Mouse (Mus musculus) c-Kit-positive CD71-positive TER-119-positive erythroid progenitor cells, embryonic 14.5 days (primary cell): ENCODE data around the gene Zcwpw1.
"Not testable (repeated sequence)": the region's sequence is repeated elsewhere in the genome, so short reads cannot be mapped to it uniquely, and the experiment has no call there.

ENCODE experiments used
- DNase-seq: peaks from one replicate; pipeline ENCODE4 v3.0.0-alpha.2; 2013; ENCODE audit warnings: low spot score

Gene Zcwpw1

DNA sequence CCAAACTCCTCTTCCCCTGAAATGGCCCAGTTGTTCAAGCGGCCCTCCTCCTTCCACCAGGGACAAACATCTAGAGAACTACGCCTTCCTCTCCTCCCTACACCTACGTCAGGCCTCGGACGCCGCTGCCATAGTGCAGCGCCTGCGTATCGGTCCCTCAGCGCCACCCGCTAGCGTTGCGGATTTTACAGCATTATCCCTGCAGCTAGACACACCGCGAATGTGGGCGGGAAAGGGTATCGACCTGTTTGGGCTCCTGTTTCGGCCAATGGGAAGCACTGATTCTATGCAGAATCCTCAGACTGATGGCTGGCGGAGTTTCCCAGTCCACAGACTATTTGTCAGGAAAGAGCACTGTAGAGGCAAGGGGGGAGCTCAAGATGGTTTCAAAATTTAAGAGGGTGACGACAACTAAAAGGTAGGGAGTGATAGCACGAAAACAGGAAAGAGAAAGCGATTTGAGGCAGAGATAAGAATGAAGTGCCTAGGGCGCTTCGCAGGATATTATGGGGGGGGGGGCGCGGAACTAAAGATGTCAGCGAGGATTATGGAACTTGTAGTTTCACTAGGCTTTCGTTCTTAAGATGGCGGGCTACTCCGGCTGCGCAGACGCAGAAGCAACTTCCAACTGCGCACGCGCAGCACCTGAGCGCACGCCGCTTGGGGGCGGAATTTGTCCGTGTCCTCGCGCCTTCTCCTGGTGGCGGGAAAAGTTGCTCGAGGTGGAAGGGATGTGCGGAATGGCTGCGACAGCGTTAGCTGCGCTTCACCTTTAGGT, at the start of gene Zcwpw1, which contains the start of gene Mepce:
Zcwpw1 (plus strand) TSS at position 648 of the 778 bp plus-strand sequence.
Mepce (minus strand) TSS at position 505 of the 778 bp plus-strand sequence.
- peak; percentile 95 for DNase-seq

- no peak for DNase-seq
Observed at GRCm38 (mm10) chr5:137738516-137738915, 49.1 kb upstream of the Zcwpw1 start.

DNA sequence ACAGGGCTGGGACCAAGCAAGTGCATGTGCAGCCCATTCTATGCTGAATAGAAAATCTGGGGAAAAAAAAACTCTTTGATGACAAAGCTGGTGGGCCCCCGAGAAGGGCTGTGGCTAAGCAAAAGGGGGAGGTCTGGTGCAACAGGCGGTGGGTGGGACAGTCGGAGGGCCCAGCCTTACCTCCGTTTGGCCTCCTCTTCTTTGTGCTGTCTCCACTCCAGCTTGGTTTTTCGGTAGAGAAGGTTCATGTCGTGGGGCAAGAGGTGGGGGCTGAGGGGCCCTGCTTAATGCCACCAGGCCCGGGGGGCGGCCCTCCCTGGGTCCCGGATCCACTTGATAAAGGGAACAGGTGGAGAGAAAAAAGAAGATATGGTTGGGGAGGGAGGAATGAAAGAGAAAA, 48.1 kb upstream of the Zcwpw1 start:
- no peak for DNase-seq

GRCm38 (mm10) chr5:137740506-137740905, 47.1 kb upstream of the Zcwpw1 start:
- DNase-seq = no peak

GRCm38 (mm10) chr5:137741023-137741931, 46.3 kb upstream of the Zcwpw1 start, which contains the start of gene Nyap1:
Nyap1 (minus strand) TSS chr5:137741607.
- peak; percentile 79 for DNase-seq

- DNase-seq = no peak
Observed at GRCm38 (mm10) chr5:137742048-137742447, 45.5 kb upstream of the Zcwpw1 start.

DNA sequence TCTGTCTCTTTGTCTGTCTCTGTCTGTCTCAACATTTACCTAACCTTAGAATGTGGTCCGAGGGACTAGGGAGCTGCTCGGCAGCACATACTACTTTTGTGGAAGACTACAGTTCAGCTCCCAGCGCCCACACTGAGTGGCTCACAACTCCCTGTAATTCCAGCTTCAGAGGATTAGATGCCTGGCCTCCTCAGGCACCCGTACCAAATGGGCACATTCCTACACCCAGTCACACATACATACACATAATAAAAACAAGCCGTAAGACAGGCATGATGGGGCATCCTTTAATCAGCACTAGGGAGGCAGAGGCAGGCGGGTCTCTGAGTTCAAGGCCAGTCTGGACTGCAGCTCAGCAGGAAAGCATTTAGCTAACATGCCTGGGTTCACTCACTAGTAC, 44.8 kb upstream of the Zcwpw1 start:
- DNase-seq = no peak

DNA sequence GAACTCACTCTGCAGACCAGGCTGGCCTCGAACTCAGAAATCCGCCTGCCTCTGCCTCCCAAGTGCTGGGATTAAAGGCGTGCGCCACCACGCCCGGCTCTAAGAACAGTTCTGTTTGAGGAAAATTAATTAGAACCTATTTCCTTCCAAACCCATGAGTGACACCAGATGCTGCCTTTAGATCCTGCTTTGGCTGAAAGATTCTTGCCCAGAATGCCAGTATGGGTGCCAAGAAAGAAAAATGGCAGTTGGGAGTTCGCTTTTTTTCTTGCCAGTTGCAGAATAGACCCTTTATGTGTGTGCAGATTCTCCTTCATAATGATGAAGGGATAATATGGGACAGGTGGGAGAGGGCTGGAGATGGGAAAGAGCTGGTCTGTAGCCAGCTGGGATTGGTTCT, 43.4 kb upstream of the Zcwpw1 start:
- no peak for DNase-seq

DNA sequence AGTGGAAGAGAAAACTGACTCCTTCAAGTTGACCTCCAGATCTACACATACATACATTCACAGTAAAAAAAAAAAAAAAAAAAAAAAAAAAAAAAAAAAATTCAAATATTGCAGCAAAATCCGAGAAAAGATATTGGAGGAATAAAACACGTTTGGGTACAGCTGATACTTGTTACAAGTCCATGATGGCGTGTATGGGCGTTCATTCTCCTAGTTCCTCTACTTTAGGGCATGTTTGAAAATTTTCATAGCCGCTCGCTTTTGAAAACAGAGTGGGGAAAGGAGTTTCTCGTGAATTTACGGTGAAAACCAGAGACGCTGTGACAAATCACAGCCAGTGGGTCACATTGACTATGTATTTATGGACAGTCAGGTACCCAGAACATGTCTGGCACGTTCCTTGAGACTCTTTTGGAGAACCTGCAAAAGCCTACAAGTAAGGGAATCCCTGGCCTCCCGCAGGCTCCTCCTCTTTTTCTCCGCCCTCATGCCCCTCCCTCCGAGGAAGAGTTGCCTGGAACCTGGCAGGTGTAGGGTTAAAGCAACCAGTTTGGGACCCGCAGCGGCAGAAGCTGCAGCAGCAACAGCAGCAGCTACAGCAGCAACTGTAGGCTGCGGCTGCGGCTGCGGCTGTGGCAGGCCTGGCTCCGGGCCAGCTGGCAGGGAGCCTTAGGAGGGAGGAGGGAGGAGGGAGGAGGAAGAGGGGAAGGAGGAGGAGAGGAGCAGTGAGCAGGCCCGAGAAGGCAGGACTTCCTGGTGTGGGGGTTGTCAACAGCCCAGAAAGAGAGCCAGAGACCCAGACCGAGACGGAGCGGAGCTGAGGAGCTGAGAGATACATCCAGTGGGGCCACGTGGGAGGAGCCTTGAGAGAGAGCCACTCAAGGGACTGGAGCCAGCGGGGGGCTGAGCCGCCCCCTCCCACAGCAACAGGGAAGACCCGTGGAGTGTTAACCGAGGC, 42.1 kb upstream of the Zcwpw1 start, which contains the start of gene Tsc22d4:
Tsc22d4 (plus strand) TSS at position 517 of the 958 bp plus-strand sequence.
- DNase-seq = peak; percentile 78

DNA sequence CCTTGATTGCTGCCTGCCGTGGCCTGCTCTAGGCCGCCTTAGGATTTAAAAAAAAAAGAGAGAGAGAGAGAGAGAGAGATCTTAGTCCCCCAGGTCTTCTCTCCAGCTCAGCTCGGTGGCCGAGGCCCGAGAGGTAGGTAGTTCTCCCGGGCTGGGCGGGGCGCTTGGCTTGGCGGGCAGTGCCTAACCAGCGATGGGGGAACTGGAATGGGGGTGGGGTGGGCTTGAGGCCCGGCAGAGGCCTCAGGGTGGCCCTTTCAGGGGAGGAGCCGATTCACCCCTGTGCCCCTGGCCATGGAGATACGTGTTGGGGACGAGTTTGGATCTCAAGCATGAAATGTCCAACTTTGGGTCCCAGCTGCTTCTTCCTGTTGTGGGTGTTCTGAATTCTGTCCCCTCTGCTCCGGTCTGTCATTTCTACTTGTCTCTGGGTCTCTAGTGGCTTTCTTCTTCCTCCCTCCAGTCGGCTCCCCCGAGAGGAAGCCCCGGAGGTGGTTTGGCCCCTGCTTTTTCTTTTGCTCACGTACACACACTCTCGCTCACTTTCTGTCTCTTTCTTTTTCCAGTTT, 41.2 kb upstream of the Zcwpw1 start:
- DNase-seq = peak; percentile 69

GRCm38 (mm10) chr5:137746851-137747325, 40.7 kb upstream of the Zcwpw1 start:
- no peak for DNase-seq

DNA sequence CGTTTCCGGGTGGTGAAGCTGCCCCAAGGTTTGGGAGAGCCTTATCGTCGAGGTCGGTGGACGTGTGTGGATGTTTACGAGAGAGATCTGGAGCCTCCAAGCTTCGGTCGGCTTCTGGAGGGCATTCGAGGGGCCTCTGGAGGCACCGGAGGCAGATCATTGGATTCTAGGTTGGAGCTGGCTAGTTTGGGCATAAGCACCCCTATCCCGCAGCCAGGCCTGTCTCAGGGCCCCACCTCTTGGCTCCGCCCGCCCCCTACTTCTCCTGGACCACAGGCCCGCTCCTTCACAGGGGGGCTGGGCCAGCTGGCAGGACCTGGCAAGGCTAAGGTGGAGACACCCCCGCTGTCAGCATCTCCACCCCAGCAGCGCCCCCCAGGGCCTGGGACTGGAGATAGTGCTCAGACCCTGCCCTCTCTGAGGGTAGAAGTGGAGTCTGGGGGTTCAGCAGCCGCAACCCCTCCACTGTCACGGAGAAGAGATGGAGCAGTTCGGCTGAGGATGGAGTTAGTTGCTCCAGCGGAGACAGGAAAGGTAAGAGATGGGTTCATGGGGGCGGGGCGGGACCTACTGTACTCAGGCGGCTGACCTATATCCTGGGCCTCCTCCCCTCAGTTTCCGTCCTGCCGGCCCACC, 40.2 kb upstream of the Zcwpw1 start:
- no peak for DNase-seq

DNA sequence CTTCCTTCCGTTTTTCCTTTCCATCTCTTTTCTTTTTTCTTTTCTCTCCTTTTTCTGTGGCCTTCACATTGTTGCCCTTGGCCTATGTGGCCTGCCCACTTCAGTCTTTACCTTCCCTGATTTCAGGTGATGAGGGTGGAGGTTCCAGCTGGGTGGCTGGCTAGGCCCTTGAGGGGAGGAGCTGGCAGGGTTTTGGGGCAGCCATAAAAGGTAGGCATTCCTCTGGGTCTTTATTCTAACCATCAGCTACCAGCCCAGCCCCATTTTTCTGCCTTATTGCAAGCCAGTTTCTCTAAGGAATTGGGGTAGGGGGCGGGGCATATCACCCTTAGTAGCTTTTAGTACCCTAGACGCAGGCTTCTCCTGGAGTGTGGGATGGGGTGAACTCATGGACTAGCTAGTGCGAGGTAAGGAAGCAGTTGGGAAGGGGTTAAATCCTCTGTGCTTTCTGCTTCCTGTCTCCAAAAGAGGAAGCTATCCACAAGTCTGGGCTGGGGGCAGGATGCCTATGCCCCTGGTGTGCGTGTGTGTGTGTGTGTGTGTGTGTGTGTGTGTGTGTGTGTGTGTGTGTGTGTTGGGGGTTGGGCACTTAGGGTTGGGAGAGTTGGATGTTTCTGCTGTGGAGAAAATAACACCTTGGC, 39.3 kb upstream of the Zcwpw1 start:
- no peak for DNase-seq

GRCm38 (mm10) chr5:137749196-137749836, 38.3 kb upstream of the Zcwpw1 start:
- no peak for DNase-seq

GRCm38 (mm10) chr5:137750212-137750611, 37.4 kb upstream of the Zcwpw1 start:
- not testable (repeated sequence) for DNase-seq

DNA sequence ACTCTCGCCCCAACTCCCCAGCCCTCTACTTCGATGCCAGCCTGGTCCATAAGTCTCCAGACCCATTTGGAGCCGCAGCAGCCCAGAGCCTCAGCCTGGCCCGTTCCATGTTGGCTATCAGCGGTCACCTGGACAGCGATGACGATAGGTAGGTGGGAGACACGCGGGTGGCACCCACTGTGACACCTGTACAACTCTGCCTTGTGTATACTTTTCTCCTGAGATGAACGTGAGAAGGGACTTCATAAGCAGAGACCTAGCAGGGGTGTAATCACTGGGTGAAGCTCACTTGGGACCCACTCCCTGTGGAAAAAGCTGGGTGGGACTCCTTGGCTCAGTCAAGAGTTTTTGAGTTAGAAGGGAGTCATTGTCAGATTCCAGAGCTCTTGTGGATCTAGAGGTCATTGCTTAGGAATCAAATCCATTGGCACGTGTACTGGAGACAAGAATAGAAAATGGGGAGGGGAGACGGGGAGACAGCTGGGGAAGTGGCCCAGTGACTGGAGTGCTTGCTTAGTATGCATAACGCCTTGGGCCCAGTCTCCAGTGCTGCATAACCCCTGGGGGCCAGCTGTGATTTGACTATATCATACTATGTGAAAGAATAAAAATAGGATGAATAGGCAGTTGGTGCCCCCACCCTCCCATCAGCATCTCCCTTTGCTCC, 36.2 kb upstream of the Zcwpw1 start:
- no peak for DNase-seq

DNA sequence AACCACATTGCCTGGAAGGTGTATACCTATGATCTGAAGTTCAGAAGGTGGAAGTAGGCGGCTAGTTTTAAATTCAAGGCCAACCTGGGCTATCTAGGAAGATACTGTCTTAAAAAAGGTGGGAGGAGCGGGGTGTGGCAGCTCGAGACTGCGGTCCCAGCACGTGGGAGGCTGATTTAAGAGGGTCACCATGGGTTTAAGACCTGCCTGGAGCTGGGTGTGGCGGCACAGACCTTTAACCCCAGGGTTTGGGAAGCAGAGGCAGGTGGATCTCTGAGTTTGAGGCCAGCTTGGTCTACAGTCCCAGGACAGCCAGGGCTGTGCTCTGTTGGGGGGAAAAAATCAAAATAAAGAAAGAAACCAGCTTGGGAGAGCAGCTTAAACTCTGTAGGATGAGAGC, 35.6 kb upstream of the Zcwpw1 start:
- DNase-seq = no peak

- DNase-seq = no peak
Observed at GRCm38 (mm10) chr5:137753111-137753832, 34.3 kb upstream of the Zcwpw1 start.
